Mouse (Mus musculus): ENCODE measurements around the gene Tbc1d4.

DNA sequence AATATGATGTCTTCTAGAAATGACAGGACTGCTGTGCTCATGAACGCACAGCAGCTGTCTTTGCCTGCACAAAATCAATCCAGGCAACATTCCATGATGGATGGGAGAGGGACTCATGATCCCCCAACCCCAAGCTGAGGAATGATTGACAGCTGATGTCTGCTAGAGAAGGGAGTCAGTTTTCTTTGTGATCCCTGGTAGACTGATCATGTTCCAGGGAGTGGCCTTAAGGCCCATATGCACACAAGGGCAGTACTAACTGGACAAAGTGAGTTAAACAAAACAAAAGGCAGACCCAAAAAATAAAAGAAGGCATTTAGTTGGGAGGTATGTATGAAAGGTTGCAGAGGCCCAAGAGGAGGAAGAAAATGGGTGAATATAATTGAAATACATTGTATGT is 71.6 kb downstream of the Tbc1d4 start:
- TF ChIP-seq CTCF (IDR thresholded peaks at IDR 0.05; ENCODE audit: insufficient read depth, low read length): no peak
- no peak for TF ChIP-seq POLR2A (IDR thresholded peaks at IDR 0.05; ENCODE audit: borderline replicate concordance, extremely low read depth, low read depth, low read length)

All from lung, adult 2 months (tissue).